Mouse (Mus musculus) lung, postnatal 36 days (tissue): ENCODE data around the gene Epgn.

Experiments used
- DNase-seq: peaks from one replicate; pipeline ENCODE4 v3.0.0; 2022; ENCODE audit warnings: mixed read lengths

Gene Epgn

GRCm38 (mm10) chr5:91027164-91027563 lies at the start of gene Epgn:
TSS of gene Epgn (plus strand) at chr5:91027464.
- DNase-seq, result no peak

GRCm38 (mm10) chr5:90980297-90980696 lies 47.0 kb upstream of the Epgn start:
- DNase-seq, result no peak

- DNase-seq, result peak; percentile 2
Observed at GRCm38 (mm10) chr5:90987605-90988004, 39.7 kb upstream of the Epgn start.

GRCm38 (mm10) chr5:90988149-90988548 lies 39.1 kb upstream of the Epgn start:
- DNase-seq, result no peak

GRCm38 (mm10) chr5:90988592-90988991 lies 38.7 kb upstream of the Epgn start:
- DNase-seq, result no peak

- no peak for DNase-seq
Observed at GRCm38 (mm10) chr5:90999942-91000341, 27.3 kb upstream of the Epgn start.

- DNase-seq, result no peak
Observed at GRCm38 (mm10) chr5:91015216-91015615, 12.0 kb upstream of the Epgn start.

GRCm38 (mm10) chr5:91023114-91023513 lies 4.2 kb upstream of the Epgn start:
- no peak for DNase-seq

GRCm38 (mm10) chr5:91027840-91028239 lies 576 bp downstream of the Epgn start:
- DNase-seq, result no peak

- DNase-seq, result peak; percentile 38
Observed at GRCm38 (mm10) chr5:91030629-91031028, 3.4 kb downstream of the Epgn start.

GRCm38 (mm10) chr5:91035341-91035740 lies 8.1 kb downstream of the Epgn start:
- DNase-seq, result peak; percentile 48

GRCm38 (mm10) chr5:91036628-91037027 lies 9.4 kb downstream of the Epgn start:
- DNase-seq, result peak; percentile 64

GRCm38 (mm10) chr5:91037756-91038155 lies 10.5 kb downstream of the Epgn start:
- DNase-seq, result no peak

GRCm38 (mm10) chr5:91038547-91038946 lies 11.3 kb downstream of the Epgn start:
- DNase-seq, result peak; percentile 77

GRCm38 (mm10) chr5:91038963-91039362 lies 11.7 kb downstream of the Epgn start:
- no peak for DNase-seq

GRCm38 (mm10) chr5:91047987-91048386 lies 20.7 kb downstream of the Epgn start:
- DNase-seq, result no peak

GRCm38 (mm10) chr5:91048397-91048796 lies 21.1 kb downstream of the Epgn start:
- DNase-seq, result no peak

- no peak for DNase-seq
Observed at GRCm38 (mm10) chr5:91072340-91072739, 45.1 kb downstream of the Epgn start.

- no peak for DNase-seq
Observed at GRCm38 (mm10) chr5:91073626-91074025, 46.4 kb downstream of the Epgn start.

- DNase-seq, result peak; percentile 2
Observed at GRCm38 (mm10) chr5:91074026-91074425, 46.8 kb downstream of the Epgn start.

GRCm38 (mm10) chr5:91074450-91074950 lies 47.2 kb downstream of the Epgn start, which contains the start of gene Ereg:
TSS of gene Ereg (plus strand) at chr5:91074622.
- DNase-seq, result peak; percentile 20

- no peak for DNase-seq
Observed at GRCm38 (mm10) chr5:91075021-91075420, 47.8 kb downstream of the Epgn start.

GRCm38 (mm10) chr5:91083016-91083415 lies 55.8 kb downstream of the Epgn start:
- DNase-seq, result no peak
